Mouse (Mus musculus): ENCODE measurements at regions not wholly inside any gene's neighbourhood (a gene's known extent, or its start where the extent isn't known, plus 50 kb on each side); places are given as distances from the start of the nearest gene placed in this dataset.

DNA sequence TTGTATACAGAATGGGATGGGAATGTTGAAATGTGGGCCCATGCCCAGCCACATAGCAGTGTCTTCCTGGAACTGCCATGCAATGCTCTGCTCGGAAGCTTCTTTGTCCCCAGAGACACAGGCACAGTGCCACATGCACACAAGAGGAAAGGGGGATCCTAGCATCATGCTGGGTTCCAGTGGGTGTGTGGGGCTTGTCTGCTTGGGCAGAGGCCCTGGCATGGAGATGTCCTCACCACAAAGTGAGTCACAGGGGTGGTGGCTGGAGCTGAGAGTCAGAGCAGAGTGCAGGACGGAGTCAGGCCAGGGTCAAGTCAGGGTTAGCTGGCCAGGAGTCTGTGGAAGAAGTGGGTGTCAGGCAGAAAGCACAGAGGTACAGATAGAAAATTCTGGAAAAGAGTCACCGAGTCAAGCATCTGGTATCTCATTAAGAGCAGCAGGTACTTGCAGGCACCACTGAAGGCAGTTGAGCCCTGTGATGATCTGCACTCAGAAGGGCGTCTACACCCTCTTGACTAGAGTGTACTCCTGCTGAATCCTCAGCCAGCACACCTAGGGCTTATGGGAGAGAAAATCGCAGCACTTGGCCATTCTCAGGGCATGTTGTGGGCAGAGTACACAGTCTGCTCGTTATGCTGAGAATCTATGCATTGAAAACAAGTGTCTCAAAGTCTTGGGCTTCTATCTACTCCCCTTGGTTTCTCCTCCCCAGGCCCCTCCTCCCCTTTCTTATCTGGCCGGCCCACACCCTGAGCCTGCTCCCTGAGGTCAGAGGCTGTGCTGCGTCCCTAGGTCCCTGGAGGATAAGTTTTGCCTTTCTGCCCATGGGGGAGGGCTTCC lies 85.3 kb downstream of the Ackr3 start:
- no peak for DNase-seq (ENCODE audit: low spot score in 2 of 2)

DNA sequence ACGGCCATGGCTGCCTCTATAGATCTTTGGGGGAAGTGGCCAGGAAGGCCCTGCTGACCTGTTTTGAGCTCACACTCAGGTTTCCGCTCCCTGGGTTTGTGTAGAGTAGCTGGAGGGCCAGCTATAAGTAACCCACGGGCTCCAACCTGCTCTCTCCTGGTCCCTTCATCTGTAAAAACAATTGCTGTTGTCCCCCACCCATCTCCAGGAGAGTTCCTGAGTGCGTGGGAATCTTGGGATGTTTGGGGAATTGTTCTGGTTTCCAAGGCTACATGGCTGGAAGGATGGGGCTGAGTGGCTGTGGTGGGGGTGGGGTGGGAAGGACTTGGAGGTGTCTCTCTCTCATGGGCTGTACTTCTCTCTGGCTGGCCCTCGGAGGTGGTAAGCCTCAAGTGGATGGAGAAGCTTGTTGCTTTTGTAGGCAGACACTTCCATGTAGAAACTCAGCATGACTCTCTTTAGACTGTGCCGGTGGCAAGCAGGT lies 86.0 kb downstream of the Ackr3 start:
- DNase-seq (ENCODE audit: low spot score in 2 of 2): no peak

DNA sequence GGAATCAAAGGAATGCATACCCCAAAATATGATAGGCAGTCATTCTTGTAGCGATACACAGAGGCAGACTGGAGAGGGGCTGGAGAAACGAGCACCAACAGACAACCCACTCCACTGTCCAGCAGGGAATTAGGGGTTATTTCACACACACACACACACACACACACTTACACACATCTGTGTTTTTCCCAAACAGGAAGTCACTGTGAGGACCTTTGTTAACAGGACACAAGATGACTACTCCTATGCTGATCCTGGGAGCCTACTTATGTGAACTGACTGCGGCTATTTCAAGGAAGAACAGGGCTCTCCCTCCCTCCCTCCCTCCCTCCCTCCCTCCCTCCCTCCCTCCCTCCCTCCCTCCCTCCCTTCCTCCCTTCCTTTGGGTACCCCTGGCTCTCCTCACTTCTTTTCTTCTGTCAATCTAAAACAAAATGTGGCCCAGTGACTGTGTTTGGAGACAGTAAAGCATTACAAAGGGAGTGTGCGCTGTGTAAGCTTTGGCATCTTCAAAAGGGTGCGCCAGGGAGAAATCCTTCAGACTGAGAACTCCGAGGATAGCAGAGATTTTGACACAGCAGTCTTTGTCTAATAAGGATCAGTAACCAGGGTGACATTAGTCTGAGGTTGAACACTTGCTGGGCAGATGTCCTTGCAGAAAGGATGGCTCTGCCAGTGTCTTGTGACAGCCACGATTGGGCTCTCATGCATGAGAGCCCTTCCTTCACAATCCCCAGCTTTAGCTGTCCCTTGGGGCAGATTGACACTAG lies 86.8 kb downstream of the Ackr3 start:
- no peak for DNase-seq (ENCODE audit: low spot score in 2 of 2)

GRCm38 (mm10) chr1:90291256-90291655 lies 87.5 kb downstream of the Ackr3 start:
- DNase-seq (ENCODE audit: low spot score in 2 of 2): no peak

GRCm38 (mm10) chr1:90297751-90298150 lies 94.0 kb downstream of the Ackr3 start:
- DNase-seq (ENCODE audit: low spot score in 2 of 2): no peak

- no peak for DNase-seq (ENCODE audit: low spot score in 2 of 2)
These were observed 96.4 kb downstream of the Ackr3 start for GRCm38 (mm10) chr1:90300229-90300628.

- DNase-seq (ENCODE audit: low spot score in 2 of 2): no peak
These were observed 100.6 kb downstream of the Ackr3 start for GRCm38 (mm10) chr1:90304331-90304730.

DNA sequence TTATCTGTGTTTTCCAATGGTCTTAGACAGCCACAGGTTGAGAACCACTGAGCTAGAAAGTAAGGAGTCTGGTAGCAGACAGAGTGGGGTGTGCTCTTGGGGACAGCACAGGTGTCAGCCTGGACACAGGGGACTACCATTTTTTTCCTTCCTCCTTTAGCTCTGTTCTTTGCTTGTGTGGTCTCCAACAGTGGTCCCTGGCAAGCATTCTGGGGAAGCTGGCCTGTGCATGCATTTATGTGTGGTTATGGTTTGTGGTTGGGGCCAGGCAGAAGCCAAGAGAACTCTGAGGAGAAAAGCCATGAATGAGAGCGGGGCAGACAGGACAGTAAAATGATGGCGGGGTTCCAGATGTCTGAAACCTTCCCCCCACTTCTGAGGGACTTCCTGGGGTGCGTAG lies 107.2 kb downstream of the Ackr3 start:
- no peak for DNase-seq (ENCODE audit: low spot score in 2 of 2)

DNA sequence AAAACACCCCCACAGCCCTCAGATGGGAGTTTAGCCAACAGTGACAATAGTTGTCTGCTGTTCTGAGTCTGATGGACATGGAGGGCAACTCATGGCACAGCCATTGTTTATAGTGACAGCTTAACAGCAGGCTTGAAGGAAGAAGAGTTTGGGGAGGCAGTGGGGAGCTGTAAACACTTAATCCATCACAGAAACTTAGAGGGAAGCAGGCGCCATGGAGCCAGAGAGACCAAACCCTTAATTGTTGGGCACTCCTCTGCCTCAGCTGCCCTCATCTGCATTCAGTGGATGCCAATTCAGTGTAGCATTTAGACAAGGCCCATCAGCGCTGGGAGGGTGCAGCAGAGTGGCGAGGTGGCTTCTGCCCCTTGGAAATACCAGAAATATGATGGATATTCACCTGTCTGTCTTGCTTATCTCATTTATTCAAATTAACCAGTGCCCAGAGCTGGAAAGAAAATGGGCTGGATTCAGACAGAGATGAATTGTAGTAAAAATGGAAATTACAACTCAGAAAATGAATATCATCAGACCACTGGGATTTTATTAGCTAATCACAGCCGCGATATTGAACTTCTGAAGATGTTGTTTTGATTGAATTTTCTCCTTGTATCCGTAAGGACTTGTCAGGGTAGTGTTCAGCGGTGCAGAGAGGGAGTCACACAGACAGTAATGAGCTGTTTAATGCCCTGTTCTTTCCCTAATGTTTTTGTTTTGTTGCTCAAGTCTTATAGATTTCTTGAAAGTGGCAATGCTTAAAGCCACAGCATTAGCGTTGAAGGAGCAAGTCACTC lies 108.1 kb downstream of the Ackr3 start:
- DNase-seq (ENCODE audit: low spot score in 2 of 2): no peak

DNA sequence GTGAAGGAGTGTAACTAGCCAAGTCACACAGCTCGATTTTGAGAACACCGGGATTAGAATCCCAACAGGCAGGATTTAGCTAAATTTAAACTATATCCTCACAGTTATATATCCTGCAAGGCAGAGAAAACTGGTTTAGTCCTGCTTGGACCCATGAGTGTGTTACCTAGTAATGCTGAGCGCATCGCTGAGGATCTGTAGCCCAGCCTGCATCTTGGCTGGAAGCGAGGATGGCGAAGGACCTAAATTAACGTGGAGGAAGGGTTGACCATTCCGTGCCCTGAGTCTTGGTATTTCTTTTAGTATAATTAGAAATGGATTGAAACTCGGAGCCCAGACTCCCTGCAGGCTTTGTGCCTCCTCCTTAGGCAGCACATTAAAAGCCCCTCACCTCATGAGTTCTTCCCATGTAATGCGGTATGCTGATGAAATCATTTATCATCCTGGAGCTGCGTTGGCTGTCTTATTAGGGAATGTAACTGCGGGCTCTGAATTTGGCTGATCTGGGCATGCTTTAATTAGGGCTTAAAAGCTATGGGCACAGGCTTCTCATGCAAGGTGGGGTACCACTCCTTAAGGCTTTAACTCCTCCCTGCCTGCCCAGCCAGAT lies 110.1 kb downstream of the Ackr3 start:
- DNase-seq (ENCODE audit: low spot score in 2 of 2): no peak

DNA sequence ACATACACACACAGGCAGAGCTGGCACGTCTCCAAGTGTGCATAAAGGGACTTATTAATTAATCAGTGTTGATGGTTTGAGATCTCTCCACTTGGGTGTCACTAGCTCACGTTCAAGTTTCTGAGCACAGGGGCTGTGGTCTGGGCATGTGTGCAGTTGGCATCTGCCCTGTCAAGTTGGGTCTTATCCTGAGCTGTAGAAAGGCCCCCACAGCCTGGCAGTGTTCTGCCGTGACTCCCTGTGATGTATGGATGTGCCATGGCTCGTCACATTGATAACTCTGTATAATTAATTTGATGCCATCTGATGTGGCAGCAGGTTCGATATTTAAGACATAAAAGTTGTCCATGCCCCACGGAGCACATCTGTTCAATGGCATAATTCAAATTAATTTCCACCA lies 114.1 kb downstream of the Ackr3 start:
- DNase-seq (ENCODE audit: low spot score in 2 of 2): no peak

DNA sequence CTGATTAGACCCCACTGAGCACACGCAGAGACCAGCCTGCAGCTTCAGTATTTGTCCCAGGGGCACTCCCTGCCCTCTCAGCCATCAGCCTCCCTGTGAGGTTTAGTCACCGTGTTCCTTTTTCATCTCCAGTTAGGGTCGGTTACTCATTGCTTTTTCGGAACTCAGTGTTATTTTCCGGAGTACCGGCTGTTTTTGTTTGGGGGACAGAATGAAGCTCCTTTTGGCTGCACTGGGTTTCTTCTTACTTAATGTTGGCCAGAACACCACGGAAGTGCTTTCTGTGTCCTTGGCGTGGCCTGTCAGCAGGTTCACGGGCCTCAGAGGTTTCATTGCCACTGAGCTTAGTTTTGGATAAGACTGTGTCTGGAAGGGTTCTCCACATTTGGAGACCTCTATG lies 114.7 kb downstream of the Ackr3 start:
- DNase-seq (ENCODE audit: low spot score in 2 of 2): no peak

GRCm38 (mm10) chr1:90320518-90320917 lies 116.7 kb downstream of the Ackr3 start:
- no peak for DNase-seq (ENCODE audit: low spot score in 2 of 2)

DNA sequence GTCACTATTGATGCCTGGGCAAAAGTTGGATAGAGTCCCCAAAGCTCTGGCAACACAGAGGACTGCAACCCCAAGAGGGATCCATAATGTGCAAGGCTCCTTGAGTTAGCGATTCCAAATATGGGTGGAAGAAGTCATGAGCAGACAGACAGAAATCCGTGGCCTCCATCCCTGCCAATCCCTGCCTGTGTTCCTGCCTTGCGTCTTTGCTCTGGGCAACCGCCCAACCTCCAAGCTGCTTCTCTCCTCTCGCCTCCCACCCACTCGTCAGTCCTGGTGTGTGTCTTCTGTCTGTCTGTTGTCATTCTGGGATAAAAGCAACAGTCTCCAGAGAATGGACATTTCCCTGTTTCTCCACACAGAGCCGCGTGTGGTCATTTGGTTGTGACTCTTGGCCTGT lies 117.7 kb downstream of the Ackr3 start:
- peak; percentile 6 to 16 for DNase-seq (ENCODE audit: low spot score in 2 of 2)

GRCm38 (mm10) chr1:90327237-90327636 lies 123.5 kb downstream of the Ackr3 start:
- no peak for DNase-seq (ENCODE audit: low spot score in 2 of 2)

GRCm38 (mm10) chr1:90332531-90332930 lies 128.8 kb downstream of the Ackr3 start:
- no peak for DNase-seq (ENCODE audit: low spot score in 2 of 2)

GRCm38 (mm10) chr1:90333676-90334430 lies 130.1 kb downstream of the Ackr3 start:
- DNase-seq (ENCODE audit: low spot score in 2 of 2): no peak

- no peak for DNase-seq (ENCODE audit: low spot score in 2 of 2)
These were observed 131.4 kb downstream of the Ackr3 start for GRCm38 (mm10) chr1:90335001-90335747.

DNA sequence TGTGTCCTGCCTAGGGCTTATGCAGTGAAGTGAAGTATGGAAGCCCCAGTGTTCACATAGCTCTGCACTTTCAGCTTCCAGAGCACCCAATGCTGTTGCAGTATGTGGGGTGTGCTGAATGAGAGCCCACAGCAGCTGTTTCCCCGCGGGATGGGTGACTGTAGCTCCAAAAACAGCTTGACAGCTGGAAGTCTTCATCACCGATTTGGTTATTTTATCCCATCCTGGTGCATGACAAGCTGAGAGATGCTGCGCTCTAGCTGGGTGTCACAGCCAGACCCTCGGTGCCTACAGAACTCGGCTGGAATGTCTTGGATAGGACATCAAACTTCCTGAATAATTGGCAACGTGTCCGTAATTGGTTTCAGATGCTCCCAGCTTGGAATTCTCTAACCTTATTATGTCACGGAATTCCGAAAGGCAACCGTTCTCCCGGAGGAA lies 134.1 kb downstream of the Ackr3 start:
- DNase-seq (ENCODE audit: low spot score in 2 of 2): no peak

GRCm38 (mm10) chr1:90342346-90342745 lies 138.6 kb downstream of the Ackr3 start:
- DNase-seq (ENCODE audit: low spot score in 2 of 2): no peak
